Mouse (Mus musculus) cortical plate, adult 2 months (tissue): ENCODE measurements around the gene Zfp9.

Source experiments
- CTCF ChIP-seq: fragments of 200-500 bp; IDR thresholded peaks from 2 replicates; pipeline ENCODE4 v1.5.1; 2011; ENCODE audit warnings: mild to moderate bottlenecking, control low read depth, low read length; ENCODE audit not compliant: insufficient read depth; ENCODE audit errors: extremely low read depth
- POLR2A ChIP-seq: fragments of 200-500 bp; IDR thresholded peaks from 2 replicates; pipeline ENCODE4 v1.6.1; 2011; ENCODE audit warnings: mild to moderate bottlenecking, low read length, control low read depth; ENCODE audit not compliant: insufficient read depth; ENCODE audit errors: extremely low read depth

- TF ChIP-seq POLR2A (no peak), CTCF (no peak)
Measured at GRCm38 (mm10) chr6:118457726-118458125, 21.4 kb downstream of the Zfp9 start.
